Mouse (Mus musculus) adrenal gland, postnatal 4 days (tissue): Measurements from ENCODE around the gene Adgrf2. TPM values are rescaled to one million over a fixed set of nuclear protein-coding genes. Genes with fewer than 3 reads are reported as not detected.

Experiments
- total RNA-seq, 2 experiments: library from RNA; stranded (reverse); gene quantifications; 2 replicates each; pipeline ENCODE4 v1.2.3; 2021

The Adgrf2 gene
- total RNA-seq, 2 experiments from 2014 or later: 0.17 to 0.22 TPM

Other genes with a start within 250 kb of the Adgrf2 start
- gene Opn5, start 130.8 kb downstream of the Adgrf2 start, total RNA-seq: not detected
- under 1 TPM; 0.14 to 0.20 TPM for gene Adgrf4, start 49.9 kb downstream of the Adgrf2 start, total RNA-seq
- 10 to 100 TPM; 88.2 to 98.1 TPM for gene Cd2ap, start 134.5 kb upstream of the Adgrf2 start, total RNA-seq